Mouse (Mus musculus) heart, embryonic 10.5 days (tissue): Measurements from ENCODE around the gene Bex3. TPM values are rescaled to one million over a fixed set of nuclear protein-coding genes. Genes with fewer than 3 reads are reported as not detected.

ENCODE experiments used
- polyA plus RNA-seq: library from polyadenylated mRNA; unstranded; fragments of >200 nt; fragmentation: Nextera tagmentation; extraction: Ambion mirVana; gene quantifications from 2 replicates; pipeline ENCODE4 v1.2.1, GENCODE M21; 2016

The Bex3 gene
- polyA plus RNA-seq, 1 experiment from 2014 or later: 1,033 TPM

Other genes with a start within 250 kb of the Bex3 start
- 32.3 and 46.8 TPM in 2 replicates for gene Arxes1, start 236.9 kb upstream of the Bex3 start, polyA plus RNA-seq
- 83.6 and 197 TPM in 2 replicates for gene Bex2, start 202.0 kb upstream of the Bex3 start, polyA plus RNA-seq
- gene Nxf3, start 185.0 kb upstream of the Bex3 start, polyA plus RNA-seq: 0.39 and 0.43 TPM in 2 replicates
- 183 and 228 TPM in 2 replicates for gene Bex4, start 131.3 kb upstream of the Bex3 start, polyA plus RNA-seq
- 256 and 309 TPM in 2 replicates for gene Tceal8, start 97.9 kb upstream of the Bex3 start, polyA plus RNA-seq
- 9.6 and 11.1 TPM in 2 replicates for gene Tceal5, start 66.4 kb upstream of the Bex3 start, polyA plus RNA-seq
- 2.5 and 3.5 TPM in 2 replicates for gene Tceal7, start 55.5 kb upstream of the Bex3 start, polyA plus RNA-seq
- gene Bex1, start 54.7 kb upstream of the Bex3 start, polyA plus RNA-seq: 197 and 260 TPM in 2 replicates
- gene Tceal9, start 25.2 kb upstream of the Bex3 start, polyA plus RNA-seq: 514 and 610 TPM in 2 replicates
- not detected in 2 replicates for gene Kir3dl1, start 247.7 kb downstream of the Bex3 start, polyA plus RNA-seq